In the genomic region with DNA sequence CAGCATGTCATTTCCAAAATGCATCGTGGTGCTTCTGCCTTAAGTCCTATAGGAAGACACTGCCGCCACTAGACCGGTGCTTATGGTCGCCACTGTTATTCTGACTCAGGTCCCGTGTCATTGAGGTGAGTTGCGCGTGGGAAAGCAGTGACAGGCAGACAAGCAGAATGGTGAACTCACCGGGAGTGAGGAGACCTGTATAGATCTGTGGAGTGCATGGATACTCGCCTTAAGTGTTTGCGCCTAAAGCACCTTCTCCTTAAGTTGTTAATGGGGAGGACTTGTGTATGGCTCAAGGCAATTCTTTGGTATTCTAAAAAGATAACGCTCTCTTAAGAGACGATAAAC, we compare ENCODE assay signal across 8 mouse cellular contexts. TPM values are rescaled to one million over a fixed set of nuclear protein-coding genes. Genes with fewer than 3 reads are reported as not detected.
DNase-seq lines count a peak whose midpoint lies in the region; ATAC-seq and TF ChIP-seq lines count a peak whose summit lies in the region.

No protein-coding gene starts in this region.

- peak overlapping the region; percentile 81 for H3K4me3 ChIP-seq in heart, embryonic 12.5 days
- peak overlapping the region; percentile 87 for H3K4me3 ChIP-seq in ES-Bruce4 (ENCODE audit: low read depth, low read length)
- H3K4me3 ChIP-seq in forebrain, embryonic 13.5 days = peak overlapping the region; percentile 84
- peak overlapping the region; percentile 82 for H3K4me3 ChIP-seq in liver, embryonic 15.5 days (replicated peaks)

- H3K4me2 ChIP-seq in heart, embryonic 12.5 days = peak overlapping the region; percentile 91
- H3K4me2 ChIP-seq in forebrain, embryonic 13.5 days = peak overlapping the region; percentile 85
- H3K4me2 ChIP-seq in liver, embryonic 15.5 days = peak overlapping the region; percentile 75

- intact Hi-C loops in left cerebral cortex, postnatal 10 days (cut with DNase I) = no loop called here

- no peak for TF ChIP-seq EP300 in ES-Bruce4 (IDR thresholded peaks at IDR 0.05; ENCODE audit: insufficient read depth, low read depth, low read length)

- no peak; the same call in 1 of the 2 replicates for ATAC-seq in heart, embryonic 12.5 days (ENCODE audit: insufficient number of reproducible peaks, low FRiP score)
- no peak; the same call in 1 of the 2 replicates for ATAC-seq in forebrain, embryonic 13.5 days
- peak; percentile 24 for ATAC-seq in liver, embryonic 15.5 days (ENCODE audit: insufficient read depth)
- ATAC-seq in megakaryocyte progenitor cell, adult 5-6 weeks (replicated peaks; ENCODE audit: poor library complexity) = no peak

- H3K27me3 ChIP-seq in heart, embryonic 12.5 days (replicated peaks) = no peaks in the 10 kb centered on the region
- no peaks in the 10 kb centered on the region; the same call in 1 of the 2 replicates for H3K27me3 ChIP-seq in ES-Bruce4 (ENCODE audit: control insufficient read depth, insufficient read depth, low read length, poor library complexity, severe bottlenecking)
- no peaks in the 10 kb centered on the region for H3K27me3 ChIP-seq in forebrain, embryonic 13.5 days
- no peaks in the 10 kb centered on the region for H3K27me3 ChIP-seq in liver, embryonic 15.5 days

- H3K9ac ChIP-seq in heart, embryonic 12.5 days = peak overlapping the region; percentile 84
- H3K9ac ChIP-seq in ES-Bruce4 (ENCODE audit: low read depth, poor library complexity, severe bottlenecking) = peak overlapping the region; percentile 71
- H3K9ac ChIP-seq in forebrain, embryonic 13.5 days = peak overlapping the region; percentile 77
- peak overlapping the region; percentile 83 for H3K9ac ChIP-seq in liver, embryonic 15.5 days

- TF ChIP-seq CTCF in ES-Bruce4 (IDR thresholded peaks at IDR 0.05; ENCODE audit: low read depth, low read length) = no peak

- TF ChIP-seq POLR2A in ES-Bruce4 (IDR thresholded peaks at IDR 0.05; ENCODE audit: insufficient read depth, low read length) = no peak

- peaks cover 3% of the 10 kb centered on the region for H3K9me3 ChIP-seq in heart, embryonic 12.5 days (replicated peaks)
- peaks cover 27% of the 10 kb centered on the region for H3K9me3 ChIP-seq in ES-Bruce4 (replicated peaks; ENCODE audit: control insufficient read depth, insufficient read depth, low read length, poor library complexity, severe bottlenecking)
- H3K9me3 ChIP-seq in forebrain, embryonic 13.5 days (replicated peaks) = peaks cover 8% of the 10 kb centered on the region; the same call in 1 of the 2 replicates
- no peaks in the 10 kb centered on the region for H3K9me3 ChIP-seq in liver, embryonic 15.5 days (replicated peaks)

- no peak for DNase-seq in heart, adult 18-20 months
- no peak for DNase-seq in gastrocnemius, adult 18-20 months (ENCODE audit: low spot score)
- no peak for DNase-seq in left cerebral cortex, postnatal 10 days (ENCODE audit: extremely low spot score in 1 of 2, low spot score in 2 of 2)

- peak overlapping the region; percentile 90 for H3K27ac ChIP-seq in heart, embryonic 12.5 days (ENCODE audit: poor library complexity, severe bottlenecking)
- 0 out of 2 replicates have a peak overlapping the region, but pooled peaks have one; percentile 38 for H3K27ac ChIP-seq in ES-Bruce4 (ENCODE audit: insufficient read depth, low read length)
- H3K27ac ChIP-seq in forebrain, embryonic 13.5 days = no peak overlapping the region
- H3K27ac ChIP-seq in liver, embryonic 15.5 days (replicated peaks) = peak overlapping the region; percentile 99

- 2% methylated on average over 12 of the region's 12 CpGs for WGBS in heart, embryonic 12.5 days
- 7% methylated on average over 12 of the region's 12 CpGs for WGBS in forebrain, embryonic 13.5 days
- 2% methylated on average over 12 of the region's 12 CpGs for WGBS in liver, embryonic 15.5 days (ENCODE audit: insufficient replicate concordance)

- 0 out of 2 replicates have a peak, but pooled peaks cover 6% of the 10 kb centered on the region for H3K36me3 ChIP-seq in heart, embryonic 12.5 days
- no peaks in the 10 kb centered on the region for H3K36me3 ChIP-seq in ES-Bruce4 (ENCODE audit: control insufficient read depth, insufficient read depth, low read length, poor library complexity, severe bottlenecking)
- H3K36me3 ChIP-seq in forebrain, embryonic 13.5 days (ENCODE audit: poor library complexity, severe bottlenecking) = no peaks in the 10 kb centered on the region
- no peaks in the 10 kb centered on the region for H3K36me3 ChIP-seq in liver, embryonic 15.5 days (replicated peaks)

- peaks cover 5% of the 10 kb centered on the region for H3K4me1 ChIP-seq in heart, embryonic 12.5 days (replicated peaks)
- H3K4me1 ChIP-seq in ES-Bruce4 (ENCODE audit: control insufficient read depth, insufficient read depth, low read length) = peaks cover 1% of the 10 kb centered on the region
- peaks cover 13% of the 10 kb centered on the region for H3K4me1 ChIP-seq in forebrain, embryonic 13.5 days
- peaks cover 15% of the 10 kb centered on the region for H3K4me1 ChIP-seq in liver, embryonic 15.5 days (replicated peaks)

RNA-seq across cellular contexts. Expression of a gene that starts 0.6 kb away (rescaled TPM):
- 14.3 and 14.4 TPM in 2 replicates for polyA plus RNA-seq in heart, embryonic 12.5 days (2016; fragmentation: Nextera tagmentation; extraction: Ambion mirVana)
- total RNA-seq in heart, adult 18-20 months (2021) = 1 to 10 TPM; 9.5 to 9.6 TPM
- 31.5 and 33.5 TPM in 2 replicates for polyA plus RNA-seq in ES-Bruce4 (2011; ENCODE audit: insufficient read depth, insufficient read length, low read depth, missing spikeins)
- polyA plus RNA-seq in forebrain, embryonic 13.5 days (2015; fragmentation: Nextera tagmentation; extraction: Ambion mirVana) = 18.3 and 23.4 TPM in 2 replicates
- 6.9 and 7.1 TPM in 2 replicates for polyA plus RNA-seq in liver, embryonic 15.5 days (2015; fragmentation: Nextera tagmentation; extraction: Ambion mirVana)
- total RNA-seq in megakaryocyte progenitor cell, adult 5-6 weeks (2015) = 14.2 and 15.9 TPM in 2 replicates
- total RNA-seq in megakaryocyte progenitor cell, adult 5-6 weeks (2017) = 21.2 and 25.6 TPM in 2 replicates
- 1 to 10 TPM; 3.8 to 4.8 TPM for total RNA-seq in gastrocnemius, adult 18-20 months (2021)
- total RNA-seq in left cerebral cortex, postnatal 10 days (2021) = 10 to 100 TPM; 27.0 to 27.5 TPM

RNA-seq across cellular contexts. Expression of a gene that starts 10.5 kb away (rescaled TPM):
- polyA plus RNA-seq in heart, embryonic 12.5 days (2016; fragmentation: Nextera tagmentation; extraction: Ambion mirVana) = 30.6 and 32.3 TPM in 2 replicates
- total RNA-seq in heart, adult 18-20 months (2021) = 10 to 100 TPM; 31.6 to 32.0 TPM
- 75.6 and 77.9 TPM in 2 replicates for polyA plus RNA-seq in ES-Bruce4 (2011; ENCODE audit: insufficient read depth, insufficient read length, low read depth, missing spikeins)
- polyA plus RNA-seq in forebrain, embryonic 13.5 days (2015; fragmentation: Nextera tagmentation; extraction: Ambion mirVana) = 48.7 and 53.2 TPM in 2 replicates
- polyA plus RNA-seq in liver, embryonic 15.5 days (2015; fragmentation: Nextera tagmentation; extraction: Ambion mirVana) = 37.5 and 40.0 TPM in 2 replicates
- total RNA-seq in megakaryocyte progenitor cell, adult 5-6 weeks (2015) = 22.3 and 26.1 TPM in 2 replicates
- total RNA-seq in megakaryocyte progenitor cell, adult 5-6 weeks (2017) = 22.8 and 29.3 TPM in 2 replicates
- 10 to 100 TPM; 34.9 to 35.2 TPM for total RNA-seq in gastrocnemius, adult 18-20 months (2021)
- 100 to 1,000 TPM; 146 to 152 TPM for total RNA-seq in left cerebral cortex, postnatal 10 days (2021)

Comparison
In these comparisons a context has a peak if more than half of its experiments do, and no peak if none do; other contexts are left out.
1. RNA of a gene that starts 10.5 kb away (total RNA-seq): 146 to 152 TPM in left cerebral cortex, postnatal 10 days; 34.9 to 35.2 TPM in gastrocnemius, adult 18-20 months, 31.6 to 32.0 TPM in heart, adult 18-20 months and 22.3 to 29.3 TPM in megakaryocyte progenitor cell, adult 5-6 weeks; every median in the first group is over 4 times any median in the second.
2. Peak in every context shown above with its lines, with median percentiles within 50 percentile points of each other: H3K4me2 ChIP-seq, H3K4me3 ChIP-seq and H3K9ac ChIP-seq.